18 mouse cellular contexts compared by ENCODE assay signal in the genomic region with DNA sequence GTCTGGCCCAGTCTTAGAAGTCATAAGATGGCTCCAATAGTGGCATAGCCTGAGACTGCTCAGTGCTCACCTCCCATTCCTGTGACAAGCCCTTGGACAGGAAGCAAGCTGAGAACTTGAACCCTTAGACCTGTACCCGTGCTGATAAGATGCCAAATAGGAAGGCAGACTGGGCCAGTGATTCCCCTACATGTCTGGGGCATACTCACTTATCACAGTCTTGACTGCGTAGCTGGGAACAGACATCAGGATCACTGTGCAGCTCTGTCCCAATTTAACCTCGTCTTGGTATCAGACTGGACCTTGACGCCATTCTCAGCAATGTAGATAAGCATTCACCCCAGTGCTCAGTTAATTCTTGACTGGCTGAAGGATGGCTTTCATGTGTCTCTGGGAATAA. TPM values are rescaled to one million over a fixed set of nuclear protein-coding genes. Genes with fewer than 3 reads are reported as not detected.
DNase-seq lines count a peak whose midpoint lies in the region; ATAC-seq and TF ChIP-seq lines count a peak whose summit lies in the region.
"Had no signal": no experiment of that assay in that cellular context is flagged by ENCODE, and none has a peak within 500 bp of the region (broad histone marks: within the 10 kb centered on the region; RNA-seq: fewer than 3 reads in every experiment).

No protein-coding gene starts in this region.

- TF ChIP-seq POLR2A in spleen, adult 2 months (IDR thresholded peaks at IDR 0.05; ENCODE audit: low read depth, low read length), result no peak

- peak; percentile 30 for DNase-seq in gastrocnemius, adult 18-20 months (ENCODE audit: low spot score)
- DNase-seq in gastrocnemius, adult 8-10 months (ENCODE audit: low spot score in 2 of 2), result no peak
- DNase-seq in liver, embryonic 11.5 days (ENCODE audit: low spot score), result no peak
- no peak for DNase-seq in liver
- DNase-seq in spleen, adult 2 months (ENCODE audit: low read depth in 1 of 2, low spot score in 2 of 2), result no peak
- DNase-seq in spleen, adult 12 weeks (ENCODE audit: low spot score), result no peak
- DNase-seq in urinary bladder, postnatal 25 days (ENCODE audit: low spot score), result no peak
- DNase-seq: cerebellum, adult 2 months; cerebellum, postnatal 25 days; gastrocnemius, postnatal 36 days; heart, adult 18-20 months had no signal

- ATAC-seq in liver, embryonic 11.5 days (replicated peaks; ENCODE audit: low FRiP score), result peak; percentile 42
- peak; percentile 76 for ATAC-seq in megakaryocyte-erythroid progenitor cell, adult 5-6 weeks (replicated peaks; ENCODE audit: low FRiP score, low TSS enrichment, poor library complexity, severe bottlenecking)
- ATAC-seq: forebrain, embryonic 16.5 days had no signal

- H3K4me1 ChIP-seq in liver, embryonic 11.5 days (replicated peaks; ENCODE audit: control insufficient read depth, insufficient read depth, low read length), result peaks cover 3% of the 10 kb centered on the region; the same call in 1 of the 2 replicates
- H3K4me1 ChIP-seq in spleen, adult 2 months (ENCODE audit: control insufficient read depth, insufficient read depth, insufficient read length), result peaks cover 34% of the 10 kb centered on the region
- H3K4me1 ChIP-seq: embryonic facial prominence, embryonic 12.5 days; forebrain, embryonic 12.5 days; hindbrain, embryonic 10.5 days had no signal

- no peaks in the 10 kb centered on the region for H3K9me3 ChIP-seq in liver, embryonic 11.5 days (ENCODE audit: control insufficient read depth, low read length)
- H3K9me3 ChIP-seq: embryonic facial prominence, embryonic 12.5 days; forebrain, embryonic 12.5 days; hindbrain, embryonic 10.5 days had no signal

- H3K4me3 ChIP-seq in liver, embryonic 11.5 days (ENCODE audit: low read depth, low read length), result no peak overlapping the region
- H3K4me3 ChIP-seq in spleen, adult 2 months (ENCODE audit: extremely low read depth, insufficient read depth, insufficient read length), result no peak overlapping the region
- H3K4me3 ChIP-seq: embryonic facial prominence, embryonic 12.5 days; forebrain, embryonic 12.5 days; hindbrain, embryonic 10.5 days had no signal

- H3K9ac ChIP-seq in liver, embryonic 11.5 days (ENCODE audit: low read depth, low read length), result no peak overlapping the region
- H3K9ac ChIP-seq: embryonic facial prominence, embryonic 12.5 days; forebrain, embryonic 12.5 days; hindbrain, embryonic 14.5 days had no signal

- no peaks in the 10 kb centered on the region for H3K27me3 ChIP-seq in liver, embryonic 11.5 days (replicated peaks; ENCODE audit: control insufficient read depth, insufficient read depth, low read length)
- no peaks in the 10 kb centered on the region for H3K27me3 ChIP-seq in spleen, adult 2 months (ENCODE audit: control insufficient read depth, insufficient read depth, low read length)
- H3K27me3 ChIP-seq: embryonic facial prominence, embryonic 12.5 days; forebrain, embryonic 12.5 days had no signal

- no peak for TF ChIP-seq CTCF in spleen, adult 2 months (IDR thresholded peaks at IDR 0.05; ENCODE audit: extremely low read depth, insufficient read depth, insufficient read length, insufficient replicate concordance)

- H3K36me3 ChIP-seq in liver, embryonic 11.5 days (ENCODE audit: control insufficient read depth, insufficient read depth, low read length), result no peaks in the 10 kb centered on the region
- peaks cover 12% of the 10 kb centered on the region for H3K36me3 ChIP-seq in spleen, adult 2 months (ENCODE audit: control insufficient read depth, insufficient read depth, low read length)
- H3K36me3 ChIP-seq: embryonic facial prominence, embryonic 12.5 days; forebrain, embryonic 12.5 days; hindbrain, embryonic 10.5 days had no signal

- WGBS in liver, embryonic 11.5 days, result 50% methylated on average over 4 of the region's 4 CpGs
- 72% methylated on average over 4 of the region's 4 CpGs for WGBS in spleen, adult 2 months

- no peak overlapping the region for H3K27ac ChIP-seq in liver, embryonic 11.5 days (ENCODE audit: low read depth, low read length)
- peak overlapping the region; percentile 58 for H3K27ac ChIP-seq in spleen, adult 2 months (ENCODE audit: insufficient read depth, low read length)
- H3K27ac ChIP-seq: embryonic facial prominence, embryonic 12.5 days; forebrain, embryonic 12.5 days; hindbrain, embryonic 10.5 days; hindbrain, embryonic 14.5 days had no signal

- H3K4me2 ChIP-seq in liver, embryonic 11.5 days, result no peak overlapping the region
- H3K4me2 ChIP-seq: embryonic facial prominence, embryonic 12.5 days; forebrain, embryonic 12.5 days; heart, embryonic 11.5 days; hindbrain, embryonic 14.5 days had no signal

RNA-seq across cellular contexts. Expression of gene Tmem229b, which starts 29.9 kb away (rescaled TPM):
- total RNA-seq in gastrocnemius, adult 18-20 months (2021), result 1 to 10 TPM; 2.5 to 5.5 TPM
- total RNA-seq in gastrocnemius, adult 8-10 months (2022), result 1 to 10 TPM; 1.8 to 6.6 (median 3.4) TPM
- 5.4 and 5.5 TPM in 2 replicates for polyA plus RNA-seq in liver, embryonic 11.5 days (2014; fragmentation: Nextera tagmentation; extraction: Ambion mirVana)
- 41.6 and 50.9 TPM in 2 replicates for polyA plus RNA-seq in spleen, adult 2 months (2012; rRNA removed)
- total RNA-seq in megakaryocyte-erythroid progenitor cell, adult 5-6 weeks (2014; fragmentation: Nextera tagmentation), result 12.2 and 22.1 TPM in 2 replicates
- total RNA-seq in megakaryocyte-erythroid progenitor cell, adult 5-6 weeks (2017), result 8.5 and 10.6 TPM in 2 replicates

RNA-seq across cellular contexts. Expression of gene Plekhh1, which starts 51.4 kb away (rescaled TPM):
- total RNA-seq in gastrocnemius, adult 18-20 months (2021), result 1 to 10 TPM in 1 of 2 experiments, under 1 TPM in 1; 0.71 to 1.0 TPM
- 1 to 10 TPM in 3 of 4 experiments, under 1 TPM in 1; 0.61 to 2.7 (median 1.5) TPM for total RNA-seq in gastrocnemius, adult 8-10 months (2022)
- polyA plus RNA-seq in liver, embryonic 11.5 days (2014; fragmentation: Nextera tagmentation; extraction: Ambion mirVana), result 0.96 and 1.0 TPM in 2 replicates
- polyA plus RNA-seq in spleen, adult 2 months (2012; rRNA removed), result 0.22 and 0.28 TPM in 2 replicates
- total RNA-seq in megakaryocyte-erythroid progenitor cell, adult 5-6 weeks (2014; fragmentation: Nextera tagmentation), result not detected in 2 replicates
- total RNA-seq in megakaryocyte-erythroid progenitor cell, adult 5-6 weeks (2017), result not detected in 2 replicates
